Mouse (Mus musculus): ENCODE measurements around the gene Mrpl43. TPM values are rescaled to one million over a fixed set of nuclear protein-coding genes. Genes with fewer than 3 reads are reported as not detected.

Gene Mrpl43
- total and polyA plus RNA-seq, 3 experiments = 63.5 to 75.1 (median 72.7) TPM

DNA sequence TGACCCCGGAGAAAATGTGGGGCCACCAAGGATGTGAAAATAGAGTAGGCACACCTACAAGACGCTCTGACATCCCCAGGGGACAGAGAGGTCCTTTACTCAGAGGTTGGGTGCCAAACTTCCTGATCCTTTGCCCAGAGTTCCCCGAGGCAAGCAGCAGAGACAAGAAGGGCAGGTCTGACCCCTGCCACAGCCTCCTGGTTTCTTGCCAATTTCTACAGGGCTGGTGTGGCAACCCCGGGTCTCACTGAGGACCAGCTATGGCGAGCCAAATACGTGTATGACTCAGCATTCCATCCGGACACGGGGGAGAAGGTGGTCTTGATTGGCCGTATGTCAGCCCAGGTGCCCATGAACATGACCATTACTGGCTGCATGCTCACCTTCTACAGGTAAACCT lies 43.3 kb upstream of the Mrpl43 start:
- Histone ChIP-seq H3K4me3 (replicated peaks in 1 of 3; ENCODE audit: low read depth in 2 of 3, low read length in 2 of 3, poor library complexity in 1 of 3) (no peak overlapping the region), H3K4me2 (ENCODE audit: insufficient read depth, low read depth, poor library complexity, severe bottlenecking) (no peak overlapping the region), H3K36me3 (replicated peaks in 1 of 2; ENCODE audit: control insufficient read depth in 1 of 2, insufficient read depth in 1 of 2, low read length in 1 of 2) (peaks cover 13 to 44% of the 10 kb centered on the region in 2 experiments), H3K27ac (ENCODE audit: insufficient read depth, low read depth) (no peak overlapping the region), H3K27me3 (replicated peaks) (peaks cover 28% of the 10 kb centered on the region), H3K9ac (ENCODE audit: insufficient read depth, low read depth) (no peak overlapping the region), H3K4me1 (ENCODE audit: control insufficient read depth in 1 of 2, insufficient read depth in 2 of 2) (peaks cover 4 to 26% of the 10 kb centered on the region in 2 experiments; a peak in 3 of 4 replicates), H3K9me3 (replicated peaks; ENCODE audit: low read length) (no peaks in the 10 kb centered on the region), H3K79me2 (replicated peaks; ENCODE audit: control insufficient read depth, extremely low read depth, insufficient read depth, poor library complexity, severe bottlenecking) (no peaks in the 10 kb centered on the region)
- no peak for DNase-seq (ENCODE audit: extremely low read depth)
- dilution Hi-C loops (cut with MboI; ENCODE audit: extremely low pct_ligation_motif_present, extremely low pct_unique_long_range_greater_than_20kb, low sequenced_read_pairs) (no loop called here), in situ Hi-C loops (cut with MboI; ENCODE audit: low pct_ligation_motif_present, low pct_unique_long_range_greater_than_20kb, low sequenced_read_pairs) (loop anchor here (25.0 kb wide), 1 partner anchor 462 kb away; no protein-coding TSS in a partner anchor)
- TF ChIP-seq TCF12 (IDR thresholded peaks at IDR 0.05; ENCODE audit: low read depth, low read length) (no peak), MEF2A (IDR thresholded peaks at IDR 0.05; ENCODE audit: borderline replicate concordance, low read depth, low read length) (no peak), MAFK (IDR thresholded peaks at IDR 0.05; ENCODE audit: insufficient replicate concordance, low read length) (no peak), NELFE (IDR thresholded peaks at IDR 0.05; ENCODE audit: low read depth, low read length) (no peak), POLR2AphosphoS2 (IDR thresholded peaks at IDR 0.05; ENCODE audit: low read depth, low read length) (no peak), ZMIZ1 (IDR thresholded peaks at IDR 0.05; ENCODE audit: low read depth, low read length) (no peak), UBTF (IDR thresholded peaks at IDR 0.05; ENCODE audit: low read depth, low read length) (no peak), MAZ (IDR thresholded peaks at IDR 0.05; ENCODE audit: low read depth, low read length) (no peak), IRF4 (IDR thresholded peaks at IDR 0.05; ENCODE audit: low read depth, low read length) (no peak), MXI1 (IDR thresholded peaks at IDR 0.05; ENCODE audit: low read depth, low read length) (no peak), GABPA (IDR thresholded peaks at IDR 0.05; ENCODE audit: insufficient replicate concordance, low read depth, low read length) (no peak), CHD1 (IDR thresholded peaks at IDR 0.05; ENCODE audit: low read depth, low read length) (no peak), NRF1 (IDR thresholded peaks at IDR 0.05; ENCODE audit: low read depth, low read length) (no peak)

DNA sequence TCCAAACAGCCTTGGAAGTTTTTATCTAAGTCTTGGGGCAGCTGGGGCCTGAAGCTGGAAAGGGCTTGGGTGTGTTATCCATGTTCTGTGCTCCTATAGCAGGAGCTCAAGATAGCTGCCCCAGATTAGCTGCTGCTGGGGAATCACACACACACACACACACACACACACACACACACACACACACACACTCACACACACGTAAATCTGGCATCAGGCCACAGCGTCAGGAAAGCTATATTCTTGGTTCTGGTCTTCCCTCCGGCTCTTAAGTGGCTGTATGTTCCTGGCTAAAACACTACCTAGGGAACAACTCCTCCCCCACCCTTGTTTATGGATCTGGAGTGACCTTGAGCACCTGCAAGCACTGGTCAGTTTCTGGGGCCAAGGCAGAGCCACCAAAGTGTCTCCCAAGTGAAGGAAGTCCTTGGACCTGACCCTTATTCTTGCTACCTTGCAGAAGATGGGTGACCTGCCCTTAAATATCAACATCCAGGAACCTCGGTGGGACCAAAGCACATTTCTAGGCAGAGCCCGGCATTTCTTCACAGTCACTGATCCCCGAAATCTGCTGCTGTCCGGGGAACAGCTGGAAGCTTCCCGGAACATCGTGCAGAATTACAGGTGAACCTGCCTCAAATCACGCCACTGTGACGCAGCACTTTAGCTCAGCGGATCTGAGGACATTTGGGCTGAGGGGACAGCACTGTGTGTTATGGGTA lies 42.6 kb upstream of the Mrpl43 start:
- Histone ChIP-seq H3K9me3 (replicated peaks; ENCODE audit: low read length) (no peaks in the 10 kb centered on the region), H3K4me3 (replicated peaks in 1 of 3; ENCODE audit: low read depth in 2 of 3, low read length in 2 of 3, poor library complexity in 1 of 3) (peak overlapping the region in 1 of 3 experiments; percentile 93), H3K79me2 (replicated peaks; ENCODE audit: control insufficient read depth, extremely low read depth, insufficient read depth, poor library complexity, severe bottlenecking) (no peaks in the 10 kb centered on the region), H3K4me2 (ENCODE audit: insufficient read depth, low read depth, poor library complexity, severe bottlenecking) (peak overlapping the region; percentile 45; the same call in 1 of the 2 replicates), H3K27ac (ENCODE audit: insufficient read depth, low read depth) (no peak overlapping the region), H3K4me1 (ENCODE audit: control insufficient read depth in 1 of 2, insufficient read depth in 2 of 2) (peaks cover 4 to 26% of the 10 kb centered on the region in 2 experiments; a peak in 3 of 4 replicates), H3K36me3 (replicated peaks in 1 of 2; ENCODE audit: control insufficient read depth in 1 of 2, insufficient read depth in 1 of 2, low read length in 1 of 2) (peaks cover 12 to 41% of the 10 kb centered on the region in 2 experiments), H3K9ac (ENCODE audit: insufficient read depth, low read depth) (peak overlapping the region; percentile 50; the same call in 1 of the 2 replicates), H3K27me3 (replicated peaks) (peaks cover 33% of the 10 kb centered on the region)
- no peak for DNase-seq (ENCODE audit: extremely low read depth)
- TF ChIP-seq TCF12 (IDR thresholded peaks at IDR 0.05; ENCODE audit: low read depth, low read length) (no peak), POLR2AphosphoS2 (IDR thresholded peaks at IDR 0.05; ENCODE audit: low read depth, low read length) (no peak), ELF1 (IDR thresholded peaks at IDR 0.05; ENCODE audit: low read depth, low read length) (no peak), USF1 (IDR thresholded peaks at IDR 0.05; ENCODE audit: low read depth, low read length) (no peak), SMC3 (IDR thresholded peaks at IDR 0.05; ENCODE audit: low read depth, low read length) (no peak), BHLHE40 (IDR thresholded peaks at IDR 0.05; ENCODE audit: low read depth, low read length) (no peak), MAZ (IDR thresholded peaks at IDR 0.05; ENCODE audit: low read depth, low read length) (no peak), IRF4 (IDR thresholded peaks at IDR 0.05; ENCODE audit: low read depth, low read length) (no peak)
- in situ Hi-C loops (cut with MboI; ENCODE audit: low pct_ligation_motif_present, low pct_unique_long_range_greater_than_20kb, low sequenced_read_pairs) (loop anchor here (25.0 kb wide), 1 partner anchor 462 kb away; no protein-coding TSS in a partner anchor), dilution Hi-C loops (cut with MboI; ENCODE audit: extremely low pct_ligation_motif_present, extremely low pct_unique_long_range_greater_than_20kb, low sequenced_read_pairs) (no loop called here)

Measured in CH12.LX (cell line).